Mouse (Mus musculus): ENCODE data around the gene Sh3bgrl3. TPM values are rescaled to one million over a fixed set of nuclear protein-coding genes. Genes with fewer than 3 reads are reported as not detected.

Gene Sh3bgrl3
- polyA plus RNA-seq, 1 experiment, result 375 TPM

GRCm38 (mm10) chr4:134138857-134139256 lies 10.3 kb upstream of the Sh3bgrl3 start:
- no peaks in the 10 kb centered on the region for H3K79me3 ChIP-seq (ENCODE audit: low read depth)
- no peak overlapping the region for H3K4me3 ChIP-seq (ENCODE audit: insufficient read depth, poor library complexity, severe bottlenecking)
- H3ac ChIP-seq (ENCODE audit: control insufficient read depth, insufficient read length, low read depth), result no peak overlapping the region
- no peaks in the 10 kb centered on the region for H3K79me2 ChIP-seq (ENCODE audit: control insufficient read depth, insufficient read depth)
- no peak for TF ChIP-seq USF1 (IDR thresholded peaks at IDR 0.05; ENCODE audit: low read depth)
- no peak for TF ChIP-seq MAX (IDR thresholded peaks at IDR 0.05)
- no peak for TF ChIP-seq MYOG (IDR thresholded peaks at IDR 0.05; ENCODE audit: control insufficient read depth, extremely low read depth, insufficient read length)
- TF ChIP-seq CTCF (IDR thresholded peaks at IDR 0.05; ENCODE audit: control insufficient read depth, insufficient read depth, insufficient read length), result no peak
- TF ChIP-seq CEBPB (IDR thresholded peaks at IDR 0.05; ENCODE audit: low read depth), result no peak
- no peak for TF ChIP-seq MYOD1 (IDR thresholded peaks at IDR 0.05; ENCODE audit: control insufficient read depth, insufficient read length, low read depth)
- no peak for TF ChIP-seq FOSL1 (IDR thresholded peaks at IDR 0.05; ENCODE audit: insufficient read depth, low read length, poor library complexity, severe bottlenecking)
- no peaks in the 10 kb centered on the region for H3K27me3 ChIP-seq (ENCODE audit: control insufficient read depth, insufficient read depth, insufficient read length)
- peaks cover 4% of the 10 kb centered on the region for H3K36me3 ChIP-seq (ENCODE audit: control insufficient read depth, insufficient read depth)

DNA sequence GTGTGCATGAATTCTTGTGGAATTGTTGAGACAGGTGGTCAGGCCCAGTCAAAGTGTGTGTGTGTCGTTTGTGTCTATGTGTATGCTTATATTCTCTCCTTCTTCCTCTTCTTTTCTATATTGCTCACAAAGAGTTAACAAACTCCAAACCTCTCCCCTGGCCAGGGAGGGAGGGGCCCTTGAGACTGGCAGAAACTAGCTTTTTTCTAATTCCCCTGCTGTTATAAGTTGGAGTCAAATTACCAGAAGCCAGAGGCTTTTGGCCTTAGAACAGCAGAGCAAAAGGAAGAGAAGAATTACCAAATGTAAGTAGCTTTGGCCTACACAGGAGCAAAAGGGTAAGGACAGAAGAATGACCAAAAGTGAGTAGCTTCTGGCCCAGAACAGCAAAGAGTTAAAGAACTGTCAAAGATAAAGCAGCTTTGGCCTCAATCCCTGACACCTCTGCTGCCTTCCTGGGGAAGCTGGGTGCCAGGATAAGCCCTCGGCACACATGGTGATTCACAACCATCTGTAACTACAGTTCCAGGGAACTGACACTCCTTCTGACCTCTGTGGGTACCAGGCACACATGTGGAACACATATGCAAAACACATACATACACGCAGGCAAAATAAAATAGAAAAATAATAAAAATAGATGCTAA lies 7.8 kb upstream of the Sh3bgrl3 start:
- H3K79me2 ChIP-seq (ENCODE audit: control insufficient read depth, insufficient read depth), result no peaks in the 10 kb centered on the region
- H3ac ChIP-seq (ENCODE audit: control insufficient read depth, insufficient read length, low read depth), result no peak overlapping the region
- no peaks in the 10 kb centered on the region for H3K36me3 ChIP-seq (ENCODE audit: control insufficient read depth, insufficient read depth)
- TF ChIP-seq MAX (IDR thresholded peaks at IDR 0.05) (no peak), FOSL1 (IDR thresholded peaks at IDR 0.05; ENCODE audit: insufficient read depth, low read length, poor library complexity, severe bottlenecking) (no peak), MYOD1 (IDR thresholded peaks at IDR 0.05; ENCODE audit: control insufficient read depth, insufficient read length, low read depth) (no peak), MYOG (IDR thresholded peaks at IDR 0.05; ENCODE audit: control insufficient read depth, extremely low read depth, insufficient read length) (no peak), CEBPB (IDR thresholded peaks at IDR 0.05; ENCODE audit: low read depth) (no peak), CTCF (IDR thresholded peaks at IDR 0.05; ENCODE audit: control insufficient read depth, insufficient read depth, insufficient read length) (no peak), USF1 (IDR thresholded peaks at IDR 0.05; ENCODE audit: low read depth) (no peak)
- no peaks in the 10 kb centered on the region for H3K79me3 ChIP-seq (ENCODE audit: low read depth)
- no peak overlapping the region for H3K4me3 ChIP-seq (ENCODE audit: insufficient read depth, poor library complexity, severe bottlenecking)
- H3K27me3 ChIP-seq (ENCODE audit: control insufficient read depth, insufficient read depth, insufficient read length), result no peaks in the 10 kb centered on the region

DNA sequence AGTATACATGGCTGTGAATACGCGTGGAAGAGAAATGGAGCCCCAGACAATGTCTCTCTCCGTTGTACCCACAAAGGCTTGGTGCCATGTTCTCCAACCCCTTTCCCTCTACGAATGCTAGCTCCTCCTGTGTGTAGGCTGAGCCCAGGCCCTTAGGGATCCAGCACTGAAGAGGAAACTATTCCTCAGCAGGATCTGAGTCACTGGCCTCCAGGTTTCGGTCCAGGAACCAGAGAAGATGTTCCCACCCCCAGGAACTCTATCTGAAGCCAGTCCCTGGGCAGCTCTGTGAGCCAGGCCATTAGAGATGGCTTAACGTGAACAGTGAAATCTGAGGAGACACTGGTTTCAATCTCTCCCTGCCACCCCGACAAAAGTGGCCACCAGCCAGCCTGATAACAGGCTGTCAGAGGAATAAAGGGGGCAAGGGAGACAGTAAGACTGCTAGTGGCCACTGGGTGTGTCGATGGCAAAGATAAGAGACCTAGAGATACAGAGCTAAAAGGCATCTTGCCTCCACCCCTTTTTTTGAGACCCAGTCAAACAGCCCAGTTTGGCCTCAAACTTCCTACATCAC lies 4.0 kb upstream of the Sh3bgrl3 start:
- Histone ChIP-seq H3K4me3 (ENCODE audit: insufficient read depth, poor library complexity, severe bottlenecking) (no peak overlapping the region), H3K79me3 (ENCODE audit: low read depth) (peaks cover 4% of the 10 kb centered on the region), H3K36me3 (ENCODE audit: control insufficient read depth, insufficient read depth) (no peaks in the 10 kb centered on the region), H3K79me2 (ENCODE audit: control insufficient read depth, insufficient read depth) (peaks cover 9% of the 10 kb centered on the region), H3K27me3 (ENCODE audit: control insufficient read depth, insufficient read depth, insufficient read length) (no peaks in the 10 kb centered on the region), H3ac (ENCODE audit: control insufficient read depth, insufficient read length, low read depth) (no peak overlapping the region)
- TF ChIP-seq MYOD1 (IDR thresholded peaks at IDR 0.05; ENCODE audit: control insufficient read depth, insufficient read length, low read depth) (no peak), USF1 (IDR thresholded peaks at IDR 0.05; ENCODE audit: low read depth) (no peak), MYOG (IDR thresholded peaks at IDR 0.05; ENCODE audit: control insufficient read depth, extremely low read depth, insufficient read length) (no peak), CTCF (IDR thresholded peaks at IDR 0.05; ENCODE audit: control insufficient read depth, insufficient read depth, insufficient read length) (no peak), FOSL1 (IDR thresholded peaks at IDR 0.05; ENCODE audit: insufficient read depth, low read length, poor library complexity, severe bottlenecking) (no peak), CEBPB (IDR thresholded peaks at IDR 0.05; ENCODE audit: low read depth) (no peak), MAX (IDR thresholded peaks at IDR 0.05) (no peak)

DNA sequence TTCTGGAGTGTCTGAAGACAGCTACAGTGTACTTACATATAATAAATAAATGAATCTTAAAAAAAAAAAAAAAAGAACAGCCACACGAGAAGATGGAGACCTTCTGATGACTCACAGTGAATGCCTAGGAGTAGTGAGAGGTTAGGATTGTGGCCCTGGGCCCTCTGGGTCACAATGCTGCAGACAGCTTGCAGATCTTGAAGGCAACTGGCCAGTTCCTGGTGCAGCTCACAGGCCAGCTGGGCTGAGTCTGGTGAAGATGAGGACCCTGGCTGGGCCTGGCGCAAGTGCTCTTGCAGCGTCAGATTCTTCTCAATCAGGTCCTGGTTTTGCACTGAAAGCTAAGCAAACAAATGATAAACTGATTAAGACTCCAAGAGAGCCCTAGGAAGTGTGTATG lies 3.5 kb upstream of the Sh3bgrl3 start:
- H3K79me2 ChIP-seq (ENCODE audit: control insufficient read depth, insufficient read depth), result peaks cover 14% of the 10 kb centered on the region
- H3K36me3 ChIP-seq (ENCODE audit: control insufficient read depth, insufficient read depth), result no peaks in the 10 kb centered on the region
- H3K4me3 ChIP-seq (ENCODE audit: insufficient read depth, poor library complexity, severe bottlenecking), result no peak overlapping the region
- H3K79me3 ChIP-seq (ENCODE audit: low read depth), result peaks cover 8% of the 10 kb centered on the region
- TF ChIP-seq CTCF (IDR thresholded peaks at IDR 0.05; ENCODE audit: control insufficient read depth, insufficient read depth, insufficient read length), result no peak
- no peak for TF ChIP-seq USF1 (IDR thresholded peaks at IDR 0.05; ENCODE audit: low read depth)
- no peak for TF ChIP-seq MYOG (IDR thresholded peaks at IDR 0.05; ENCODE audit: control insufficient read depth, extremely low read depth, insufficient read length)
- TF ChIP-seq MYOD1 (IDR thresholded peaks at IDR 0.05; ENCODE audit: control insufficient read depth, insufficient read length, low read depth), result no peak
- no peak for TF ChIP-seq FOSL1 (IDR thresholded peaks at IDR 0.05; ENCODE audit: insufficient read depth, low read length, poor library complexity, severe bottlenecking)
- TF ChIP-seq CEBPB (IDR thresholded peaks at IDR 0.05; ENCODE audit: low read depth), result no peak
- TF ChIP-seq MAX (IDR thresholded peaks at IDR 0.05), result no peak
- H3ac ChIP-seq (ENCODE audit: control insufficient read depth, insufficient read length, low read depth), result no peak overlapping the region
- H3K27me3 ChIP-seq (ENCODE audit: control insufficient read depth, insufficient read depth, insufficient read length), result no peaks in the 10 kb centered on the region

DNA sequence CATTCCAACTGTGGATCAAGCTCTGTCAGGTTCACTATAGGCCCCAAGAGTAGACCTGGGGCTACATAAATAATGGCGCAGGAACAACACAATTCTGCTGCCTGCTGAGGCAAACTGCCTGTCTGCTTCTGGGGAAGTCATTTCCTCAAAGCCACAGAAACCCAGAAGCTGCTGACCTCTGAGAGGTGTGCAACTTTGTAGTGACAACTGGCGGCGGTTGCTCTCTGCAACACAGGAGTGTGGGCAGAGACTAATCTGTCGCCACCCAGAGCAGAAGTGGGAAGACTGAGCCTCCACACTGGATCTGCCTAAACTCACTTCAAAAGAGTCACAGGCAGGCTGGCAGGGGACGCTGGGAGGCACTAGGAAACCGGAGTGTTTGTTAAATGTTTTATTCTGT lies 893 bp upstream of the Sh3bgrl3 start:
- TF ChIP-seq CEBPB (IDR thresholded peaks at IDR 0.05; ENCODE audit: low read depth) (no peak), MYOG (IDR thresholded peaks at IDR 0.05; ENCODE audit: control insufficient read depth, extremely low read depth, insufficient read length) (no peak), MAX (IDR thresholded peaks at IDR 0.05) (no peak), FOSL1 (IDR thresholded peaks at IDR 0.05; ENCODE audit: insufficient read depth, low read length, poor library complexity, severe bottlenecking) (no peak), CTCF (IDR thresholded peaks at IDR 0.05; ENCODE audit: control insufficient read depth, insufficient read depth, insufficient read length) (no peak), MYOD1 (IDR thresholded peaks at IDR 0.05; ENCODE audit: control insufficient read depth, insufficient read length, low read depth) (no peak), USF1 (IDR thresholded peaks at IDR 0.05; ENCODE audit: low read depth) (no peak)
- no peaks in the 10 kb centered on the region for H3K27me3 ChIP-seq (ENCODE audit: control insufficient read depth, insufficient read depth, insufficient read length)
- H3ac ChIP-seq (ENCODE audit: control insufficient read depth, insufficient read length, low read depth), result no peak overlapping the region
- H3K4me3 ChIP-seq (ENCODE audit: insufficient read depth, poor library complexity, severe bottlenecking), result no peak overlapping the region
- H3K79me3 ChIP-seq (ENCODE audit: low read depth), result peaks cover 8% of the 10 kb centered on the region
- H3K79me2 ChIP-seq (ENCODE audit: control insufficient read depth, insufficient read depth), result peaks cover 17% of the 10 kb centered on the region
- peaks cover 5% of the 10 kb centered on the region for H3K36me3 ChIP-seq (ENCODE audit: control insufficient read depth, insufficient read depth)

Data from C2C12 (cell line).